Mouse (Mus musculus): ENCODE measurements at regions not wholly inside any gene's neighbourhood (a gene's known extent, or its start where the extent isn't known, plus 50 kb on each side); places are given as distances from the start of the nearest gene placed in this dataset.

GRCm38 (mm10) chr10:31012669-31013358 is 170.2 kb upstream of the Hey2 start:
- Histone ChIP-seq H3K4me1 (replicated peaks) (peaks cover 37% of the 10 kb centered on the region), H3K4me2 (no peak overlapping the region), H3K27ac (no peak overlapping the region), H3K27me3 (peaks cover 20% of the 10 kb centered on the region), H3K9ac (replicated peaks) (no peak overlapping the region), H3K9me3 (no peaks in the 10 kb centered on the region), H3K4me3 (replicated peaks) (no peak overlapping the region), H3K36me3 (no peaks in the 10 kb centered on the region)
- 63% methylated on average over 18 of the region's 18 CpGs for WGBS
- peak; percentile 41; the same call in 1 of the 2 replicates for ATAC-seq (ENCODE audit: insufficient number of reproducible peaks, insufficient read depth, low FRiP score, low TSS enrichment, low read depth)

DNA sequence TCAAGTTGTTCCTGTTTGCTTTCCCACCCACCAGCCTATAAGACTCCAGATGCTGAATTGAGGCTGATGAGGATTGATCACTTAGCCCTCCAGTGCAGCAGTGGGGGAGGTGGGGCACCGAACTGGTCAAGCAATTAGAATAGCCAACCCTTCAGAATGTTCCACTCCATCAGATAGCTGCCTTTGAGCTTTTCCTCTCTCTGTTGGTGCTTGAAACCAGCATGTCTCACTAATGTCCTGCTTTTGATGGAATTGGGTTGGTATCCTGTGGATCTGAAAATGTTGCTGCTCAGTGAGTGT is 167.3 kb upstream of the Hey2 start:
- no peak overlapping the region for H3K4me2 ChIP-seq
- no peak for ATAC-seq (ENCODE audit: insufficient number of reproducible peaks, insufficient read depth, low FRiP score, low TSS enrichment, low read depth)
- peaks cover 37% of the 10 kb centered on the region for H3K4me1 ChIP-seq (replicated peaks)
- no peaks in the 10 kb centered on the region for H3K36me3 ChIP-seq
- no peak overlapping the region for H3K4me3 ChIP-seq (replicated peaks)
- no peak overlapping the region for H3K27ac ChIP-seq
- H3K9me3 ChIP-seq, result no peaks in the 10 kb centered on the region
- H3K9ac ChIP-seq (replicated peaks), result no peak overlapping the region
- peaks cover 24% of the 10 kb centered on the region for H3K27me3 ChIP-seq
- 46% methylated on average over 1 of the region's 1 CpGs for WGBS

- Histone ChIP-seq H3K27ac (no peak overlapping the region), H3K4me2 (no peak overlapping the region), H3K9ac (replicated peaks) (no peak overlapping the region), H3K27me3 (peaks cover 24% of the 10 kb centered on the region), H3K36me3 (no peaks in the 10 kb centered on the region), H3K4me1 (replicated peaks) (peaks cover 37% of the 10 kb centered on the region), H3K4me3 (replicated peaks) (no peak overlapping the region), H3K9me3 (no peaks in the 10 kb centered on the region)
- WGBS, result 26% methylated on average over 5 of the region's 5 CpGs
- ATAC-seq (ENCODE audit: insufficient number of reproducible peaks, insufficient read depth, low FRiP score, low TSS enrichment, low read depth), result peak; percentile 63; the same call in 1 of the 2 replicates
Measured at GRCm38 (mm10) chr10:31009128-31009954, 166.7 kb upstream of the Hey2 start.

GRCm38 (mm10) chr10:30998163-30998944 is 155.8 kb upstream of the Hey2 start:
- no peak overlapping the region for H3K9ac ChIP-seq (replicated peaks)
- peaks cover 12% of the 10 kb centered on the region; the same call in 1 of the 2 replicates for H3K27me3 ChIP-seq
- no peak overlapping the region for H3K4me3 ChIP-seq (replicated peaks)
- ATAC-seq (ENCODE audit: insufficient number of reproducible peaks, insufficient read depth, low FRiP score, low TSS enrichment, low read depth), result no peak
- no peak overlapping the region for H3K4me2 ChIP-seq
- no peak overlapping the region for H3K27ac ChIP-seq
- 70% methylated on average over 12 of the region's 12 CpGs for WGBS
- no peaks in the 10 kb centered on the region for H3K4me1 ChIP-seq (replicated peaks)
- no peaks in the 10 kb centered on the region for H3K9me3 ChIP-seq
- no peaks in the 10 kb centered on the region for H3K36me3 ChIP-seq

GRCm38 (mm10) chr10:30992167-30992566 is 149.6 kb upstream of the Hey2 start:
- 71% methylated on average over 3 of the region's 3 CpGs for WGBS
- no peak overlapping the region for H3K27ac ChIP-seq
- H3K4me2 ChIP-seq, result no peak overlapping the region
- no peak for ATAC-seq (ENCODE audit: insufficient number of reproducible peaks, insufficient read depth, low FRiP score, low TSS enrichment, low read depth)
- H3K9ac ChIP-seq (replicated peaks), result no peak overlapping the region
- H3K4me1 ChIP-seq (replicated peaks), result peaks cover 4% of the 10 kb centered on the region; the same call in 1 of the 2 replicates
- no peaks in the 10 kb centered on the region for H3K9me3 ChIP-seq
- no peaks in the 10 kb centered on the region for H3K36me3 ChIP-seq
- H3K4me3 ChIP-seq (replicated peaks), result no peak overlapping the region
- no peaks in the 10 kb centered on the region for H3K27me3 ChIP-seq

DNA sequence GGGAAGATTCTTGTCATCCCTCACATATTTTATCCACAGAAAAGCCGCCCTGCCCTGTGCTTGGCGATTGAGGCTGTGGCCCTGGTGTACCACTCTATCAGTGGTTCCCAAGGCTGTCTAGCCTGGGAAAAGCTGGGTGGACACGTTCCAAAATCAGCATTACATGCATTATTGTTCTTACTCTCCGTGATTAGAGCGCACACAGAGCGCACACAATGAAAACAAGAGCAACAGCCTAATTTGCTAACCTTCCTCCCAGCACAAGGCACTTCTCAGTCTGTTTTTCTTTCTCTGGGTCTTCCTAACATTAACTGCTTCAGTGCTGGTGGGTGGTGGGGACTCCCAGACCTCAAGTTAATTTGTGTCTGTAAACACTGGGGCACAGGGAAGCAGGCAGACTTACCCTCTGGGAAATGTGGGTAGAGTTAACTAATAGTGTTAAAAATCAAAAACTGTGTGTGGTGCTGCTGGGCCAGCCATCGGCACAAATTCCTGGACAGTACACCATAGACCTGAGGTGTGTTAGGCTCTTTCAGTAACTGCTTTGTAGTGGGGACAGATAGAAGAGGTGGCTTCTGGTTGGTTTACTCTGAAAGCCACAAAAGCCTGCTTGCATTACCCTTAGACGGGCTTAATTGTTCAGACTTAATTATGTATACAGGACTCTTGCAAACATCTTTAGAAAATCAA is 137.8 kb upstream of the Hey2 start:
- no peak overlapping the region for H3K9ac ChIP-seq (replicated peaks)
- H3K27ac ChIP-seq, result peak overlapping the region; percentile 50; the same call in 1 of the 2 replicates
- peak overlapping the region; percentile 23 for H3K4me3 ChIP-seq (replicated peaks)
- peaks cover 17% of the 10 kb centered on the region for H3K4me1 ChIP-seq (replicated peaks)
- 4% methylated on average over 8 of the region's 8 CpGs for WGBS
- ATAC-seq (ENCODE audit: insufficient number of reproducible peaks, insufficient read depth, low FRiP score, low TSS enrichment, low read depth), result peak; percentile 42; the same call in 1 of the 2 replicates
- H3K36me3 ChIP-seq, result no peaks in the 10 kb centered on the region
- H3K9me3 ChIP-seq, result no peaks in the 10 kb centered on the region
- 0 out of 2 replicates have a peak, but pooled peaks cover 8% of the 10 kb centered on the region for H3K27me3 ChIP-seq
- peak overlapping the region; percentile 53 for H3K4me2 ChIP-seq

DNA sequence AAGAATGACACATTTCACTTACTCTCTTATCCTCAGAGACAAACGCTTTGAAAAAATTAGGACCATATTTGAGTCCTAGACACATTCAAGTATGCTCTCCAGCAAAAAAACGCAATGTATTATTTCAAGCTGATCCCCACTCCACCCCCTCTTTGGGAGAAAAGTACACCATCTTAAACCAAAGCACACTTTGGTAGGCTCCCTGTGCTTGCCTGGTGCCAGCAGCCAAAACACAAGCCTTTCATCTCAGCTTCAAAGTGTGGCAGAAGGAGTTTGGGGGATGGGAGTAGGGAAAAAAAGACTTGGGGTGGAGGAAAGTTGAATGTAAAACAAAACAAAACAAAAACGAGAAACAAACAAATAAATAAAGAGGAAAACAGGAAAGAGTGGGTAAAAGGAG is 137.2 kb upstream of the Hey2 start:
- Histone ChIP-seq H3K36me3 (no peaks in the 10 kb centered on the region), H3K4me2 (peak overlapping the region; percentile 53), H3K9me3 (no peaks in the 10 kb centered on the region), H3K27ac (no peak overlapping the region), H3K4me1 (replicated peaks) (peaks cover 13% of the 10 kb centered on the region), H3K27me3 (0 out of 2 replicates have a peak, but pooled peaks cover 8% of the 10 kb centered on the region), H3K9ac (replicated peaks) (no peak overlapping the region), H3K4me3 (replicated peaks) (peak overlapping the region; percentile 23; the same call in 1 of the 2 replicates)
- 6% methylated on average over 3 of the region's 3 CpGs for WGBS
- no peak for ATAC-seq (ENCODE audit: insufficient number of reproducible peaks, insufficient read depth, low FRiP score, low TSS enrichment, low read depth)

GRCm38 (mm10) chr10:30966176-30966575 is 123.6 kb upstream of the Hey2 start:
- H3K27ac ChIP-seq, result no peak overlapping the region
- H3K9ac ChIP-seq (replicated peaks), result no peak overlapping the region
- no peak overlapping the region for H3K4me2 ChIP-seq
- ATAC-seq (ENCODE audit: insufficient number of reproducible peaks, insufficient read depth, low FRiP score, low TSS enrichment, low read depth), result no peak
- no peaks in the 10 kb centered on the region for H3K36me3 ChIP-seq
- WGBS, result 94% methylated on average over 1 of the region's 1 CpGs
- H3K9me3 ChIP-seq, result no peaks in the 10 kb centered on the region; the same call in 1 of the 2 replicates
- no peaks in the 10 kb centered on the region for H3K4me1 ChIP-seq (replicated peaks)
- H3K4me3 ChIP-seq (replicated peaks), result no peak overlapping the region
- no peaks in the 10 kb centered on the region for H3K27me3 ChIP-seq

GRCm38 (mm10) chr10:30953825-30954224 is 111.2 kb upstream of the Hey2 start:
- Histone ChIP-seq H3K27ac (no peak overlapping the region), H3K4me1 (replicated peaks) (peaks cover 5% of the 10 kb centered on the region), H3K4me3 (replicated peaks) (no peak overlapping the region), H3K4me2 (no peak overlapping the region), H3K9ac (replicated peaks) (no peak overlapping the region), H3K27me3 (no peaks in the 10 kb centered on the region), H3K9me3 (no peaks in the 10 kb centered on the region), H3K36me3 (no peaks in the 10 kb centered on the region)
- WGBS, result 85% methylated on average over 3 of the region's 3 CpGs
- ATAC-seq (ENCODE audit: insufficient number of reproducible peaks, insufficient read depth, low FRiP score, low TSS enrichment, low read depth), result no peak

- H3K27ac ChIP-seq, result 0 out of 2 replicates have a peak overlapping the region, but pooled peaks have one; percentile 19
- no peak overlapping the region for H3K4me3 ChIP-seq (replicated peaks)
- H3K4me2 ChIP-seq, result no peak overlapping the region
- 0 out of 2 replicates have a peak, but pooled peaks have one; percentile 64 for ATAC-seq (ENCODE audit: insufficient number of reproducible peaks, insufficient read depth, low FRiP score, low TSS enrichment, low read depth)
- WGBS, result 27% methylated on average over 2 of the region's 2 CpGs
- H3K4me1 ChIP-seq (replicated peaks), result peaks cover 5% of the 10 kb centered on the region
- no peaks in the 10 kb centered on the region for H3K27me3 ChIP-seq
- no peaks in the 10 kb centered on the region for H3K9me3 ChIP-seq
- H3K9ac ChIP-seq (replicated peaks), result no peak overlapping the region
- H3K36me3 ChIP-seq, result no peaks in the 10 kb centered on the region
Measured at GRCm38 (mm10) chr10:30952410-30952809, 109.8 kb upstream of the Hey2 start.

All from limb, embryonic 12.5 days (tissue).